Mouse (Mus musculus): ENCODE data around the gene Zfp410. TPM values are rescaled to one million over a fixed set of nuclear protein-coding genes. Genes with fewer than 3 reads are reported as not detected.

Zfp410 gene
- polyA plus RNA-seq, 2 experiments = 23.6 to 35.1 TPM

GRCm38 (mm10) chr12:84365137-84365536, 48.5 kb downstream of the Zfp410 start:
- Histone ChIP-seq H3K4me1 (replicated peaks; ENCODE audit: control insufficient read depth in 2 of 2, insufficient read depth in 2 of 2, low read length in 1 of 2) (peaks cover 20 to 24% of the 10 kb centered on the region in 2 experiments), H3K4me3 (ENCODE audit: insufficient read depth in 1 of 2, low read depth in 2 of 2, low read length in 2 of 2) (no peak overlapping the region), H3K9ac (replicated peaks) (no peak overlapping the region), H3K36me3 (replicated peaks; ENCODE audit: control insufficient read depth, insufficient read depth, low read depth) (peaks cover 11% of the 10 kb centered on the region), H3K27ac (no peak overlapping the region), H3K4me2 (ENCODE audit: low read depth) (no peak overlapping the region), H3K9me3 (ENCODE audit: control insufficient read depth, low read length) (no peaks in the 10 kb centered on the region), H3K27me3 (ENCODE audit: control insufficient read depth, insufficient read depth, low read length) (no peaks in the 10 kb centered on the region)
- DNase-seq (ENCODE audit: low read depth in 3 of 3, low spot score in 3 of 3) = no peak
- ATAC-seq (ENCODE audit: insufficient read depth) = no peak
- 85% methylated on average over 6 of the region's 6 CpGs for WGBS (ENCODE audit: insufficient replicate concordance)
- TF ChIP-seq EP300 (IDR thresholded peaks at IDR 0.05; ENCODE audit: low read depth) (no peak), CTCF (IDR thresholded peaks at IDR 0.05; ENCODE audit: low read depth) (no peak)

- H3K27ac ChIP-seq = no peak overlapping the region
- H3K4me1 ChIP-seq (replicated peaks; ENCODE audit: control insufficient read depth in 2 of 2, insufficient read depth in 2 of 2, low read length in 1 of 2) = peaks cover 10 to 14% of the 10 kb centered on the region in 2 experiments
- no peaks in the 10 kb centered on the region for H3K9me3 ChIP-seq (ENCODE audit: control insufficient read depth, low read length)
- 59% methylated on average over 9 of the region's 9 CpGs for WGBS (ENCODE audit: insufficient replicate concordance)
- no peak overlapping the region for H3K4me2 ChIP-seq (ENCODE audit: low read depth)
- H3K27me3 ChIP-seq (ENCODE audit: control insufficient read depth, insufficient read depth, low read length) = no peaks in the 10 kb centered on the region
- H3K9ac ChIP-seq (replicated peaks) = no peak overlapping the region
- H3K4me3 ChIP-seq (ENCODE audit: insufficient read depth in 1 of 2, low read depth in 2 of 2, low read length in 2 of 2) = no peak overlapping the region
- TF ChIP-seq CTCF (IDR thresholded peaks at IDR 0.05; ENCODE audit: low read depth) (no peak), EP300 (IDR thresholded peaks at IDR 0.05; ENCODE audit: low read depth) (no peak)
- H3K36me3 ChIP-seq (replicated peaks; ENCODE audit: control insufficient read depth, insufficient read depth, low read depth) = peaks cover 22% of the 10 kb centered on the region
- DNase-seq (ENCODE audit: low read depth in 3 of 3, low spot score in 3 of 3) (no peak), ATAC-seq (ENCODE audit: insufficient read depth) (no peak)
Measured at GRCm38 (mm10) chr12:84366971-84367370, 50.3 kb downstream of the Zfp410 start.

DNA sequence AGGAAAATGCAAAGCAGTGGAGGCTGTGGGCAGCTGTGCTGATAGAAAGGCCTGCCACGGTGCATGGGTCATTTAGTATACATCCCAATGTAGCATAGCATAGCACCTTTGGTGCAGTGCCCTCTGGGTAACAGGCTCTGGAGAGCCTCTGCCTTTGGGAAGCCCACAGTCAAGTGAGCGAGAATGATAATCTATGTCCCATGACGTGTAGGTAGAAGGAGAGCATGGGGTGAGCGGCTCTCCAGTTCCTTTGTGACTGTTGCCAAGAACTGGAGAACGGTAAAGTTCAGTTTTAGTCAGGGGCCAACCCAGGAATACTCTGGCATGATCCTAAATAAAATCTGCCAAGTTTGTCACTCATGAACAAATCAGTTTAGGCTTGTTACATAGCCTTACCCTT, 55.0 kb downstream of the Zfp410 start:
- peaks cover 2 to 3% of the 10 kb centered on the region in 2 experiments; a peak in 1 of 4 replicates for H3K4me1 ChIP-seq (replicated peaks; ENCODE audit: control insufficient read depth in 2 of 2, insufficient read depth in 2 of 2, low read length in 1 of 2)
- H3K9me3 ChIP-seq (ENCODE audit: control insufficient read depth, low read length) = no peaks in the 10 kb centered on the region
- ATAC-seq (ENCODE audit: insufficient read depth) (no peak), DNase-seq (ENCODE audit: low read depth in 3 of 3, low spot score in 3 of 3) (no peak)
- H3K27ac ChIP-seq = no peak overlapping the region
- H3K4me3 ChIP-seq (ENCODE audit: insufficient read depth in 1 of 2, low read depth in 2 of 2, low read length in 2 of 2) = no peak overlapping the region
- no peaks in the 10 kb centered on the region for H3K27me3 ChIP-seq (ENCODE audit: control insufficient read depth, insufficient read depth, low read length)
- peaks cover 35% of the 10 kb centered on the region for H3K36me3 ChIP-seq (replicated peaks; ENCODE audit: control insufficient read depth, insufficient read depth, low read depth)
- TF ChIP-seq EP300 (IDR thresholded peaks at IDR 0.05; ENCODE audit: low read depth) (no peak), CTCF (IDR thresholded peaks at IDR 0.05; ENCODE audit: low read depth) (no peak)
- WGBS (ENCODE audit: insufficient replicate concordance) = 81% methylated on average over 5 of the region's 5 CpGs
- no peak overlapping the region for H3K9ac ChIP-seq (replicated peaks)
- no peak overlapping the region for H3K4me2 ChIP-seq (ENCODE audit: low read depth)

DNA sequence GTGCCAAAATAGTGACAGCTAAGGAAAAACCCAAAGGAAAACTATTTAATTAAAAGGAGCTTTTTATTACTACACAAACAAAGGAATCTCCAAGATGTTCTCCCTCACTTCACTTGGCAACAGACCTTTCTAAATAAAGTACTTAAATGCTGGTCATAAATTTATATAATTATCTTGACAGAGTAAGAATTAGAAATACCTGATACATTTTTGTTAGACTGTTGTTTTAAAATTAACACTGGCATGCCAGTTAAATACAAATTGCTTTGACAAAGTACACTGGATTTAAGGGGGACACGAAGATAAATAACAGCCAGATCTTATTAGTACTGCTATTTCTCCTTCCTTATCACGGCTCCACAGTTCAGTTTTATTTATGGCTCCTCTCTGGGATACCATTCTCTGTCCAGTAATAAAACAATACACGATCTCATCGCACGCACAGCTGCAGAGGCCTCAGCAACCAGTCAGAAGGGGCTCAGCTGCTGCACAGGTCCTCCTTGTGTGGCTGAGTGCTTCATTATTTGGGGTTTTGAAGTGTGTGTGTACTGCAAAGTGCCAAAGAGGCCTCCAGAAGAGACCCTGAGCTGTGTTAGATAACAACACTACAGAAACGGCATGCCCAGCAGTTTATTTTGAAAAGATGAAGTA, 57.3 kb downstream of the Zfp410 start:
- Histone ChIP-seq H3K4me1 (replicated peaks; ENCODE audit: control insufficient read depth in 2 of 2, insufficient read depth in 2 of 2, low read length in 1 of 2) (no peaks in the 10 kb centered on the region), H3K4me3 (ENCODE audit: insufficient read depth in 1 of 2, low read depth in 2 of 2, low read length in 2 of 2) (no peak overlapping the region), H3K4me2 (ENCODE audit: low read depth) (no peak overlapping the region), H3K27ac (no peak overlapping the region), H3K36me3 (replicated peaks; ENCODE audit: control insufficient read depth, insufficient read depth, low read depth) (peaks cover 25% of the 10 kb centered on the region), H3K27me3 (ENCODE audit: control insufficient read depth, insufficient read depth, low read length) (no peaks in the 10 kb centered on the region), H3K9ac (replicated peaks) (no peak overlapping the region), H3K9me3 (ENCODE audit: control insufficient read depth, low read length) (no peaks in the 10 kb centered on the region)
- DNase-seq (ENCODE audit: low read depth in 3 of 3, low spot score in 3 of 3) (no peak), ATAC-seq (ENCODE audit: insufficient read depth) (no peak)
- TF ChIP-seq CTCF (IDR thresholded peaks at IDR 0.05; ENCODE audit: low read depth) = no peak
- no peak for TF ChIP-seq EP300 (IDR thresholded peaks at IDR 0.05; ENCODE audit: low read depth)
- 75% methylated on average over 6 of the region's 6 CpGs for WGBS (ENCODE audit: insufficient replicate concordance)

GRCm38 (mm10) chr12:84382369-84382768, 65.7 kb downstream of the Zfp410 start:
- Histone ChIP-seq H3K9me3 (ENCODE audit: control insufficient read depth, low read length) (no peaks in the 10 kb centered on the region), H3K36me3 (replicated peaks; ENCODE audit: control insufficient read depth, insufficient read depth, low read depth) (no peaks in the 10 kb centered on the region; the same call in 1 of the 2 replicates), H3K27me3 (ENCODE audit: control insufficient read depth, insufficient read depth, low read length) (no peaks in the 10 kb centered on the region), H3K4me1 (replicated peaks; ENCODE audit: control insufficient read depth in 2 of 2, insufficient read depth in 2 of 2, low read length in 1 of 2) (peaks cover 0 to 12% of the 10 kb centered on the region in 2 experiments), H3K4me2 (ENCODE audit: low read depth) (no peak overlapping the region), H3K27ac (no peak overlapping the region), H3K9ac (replicated peaks) (no peak overlapping the region), H3K4me3 (ENCODE audit: insufficient read depth in 1 of 2, low read depth in 2 of 2, low read length in 2 of 2) (no peak overlapping the region)
- no peak for TF ChIP-seq EP300 (IDR thresholded peaks at IDR 0.05; ENCODE audit: low read depth)
- TF ChIP-seq CTCF (IDR thresholded peaks at IDR 0.05; ENCODE audit: low read depth) = no peak
- ATAC-seq (ENCODE audit: insufficient read depth) = no peak
- WGBS (ENCODE audit: insufficient replicate concordance) = 74% methylated on average over 4 of the region's 4 CpGs
- no peak for DNase-seq (ENCODE audit: low read depth in 3 of 3, low spot score in 3 of 3)
